Mouse (Mus musculus): Measurements from ENCODE around the gene Card19. TPM values are rescaled to one million over a fixed set of nuclear protein-coding genes. Genes with fewer than 3 reads are reported as not detected.
A peak's percentile ranks its signal among the peaks of the same experiment; 100 is the strongest.

Gene Card19
- total RNA-seq, 2 experiments from 2014 or later, result 8.9 to 15.6 TPM

DNA sequence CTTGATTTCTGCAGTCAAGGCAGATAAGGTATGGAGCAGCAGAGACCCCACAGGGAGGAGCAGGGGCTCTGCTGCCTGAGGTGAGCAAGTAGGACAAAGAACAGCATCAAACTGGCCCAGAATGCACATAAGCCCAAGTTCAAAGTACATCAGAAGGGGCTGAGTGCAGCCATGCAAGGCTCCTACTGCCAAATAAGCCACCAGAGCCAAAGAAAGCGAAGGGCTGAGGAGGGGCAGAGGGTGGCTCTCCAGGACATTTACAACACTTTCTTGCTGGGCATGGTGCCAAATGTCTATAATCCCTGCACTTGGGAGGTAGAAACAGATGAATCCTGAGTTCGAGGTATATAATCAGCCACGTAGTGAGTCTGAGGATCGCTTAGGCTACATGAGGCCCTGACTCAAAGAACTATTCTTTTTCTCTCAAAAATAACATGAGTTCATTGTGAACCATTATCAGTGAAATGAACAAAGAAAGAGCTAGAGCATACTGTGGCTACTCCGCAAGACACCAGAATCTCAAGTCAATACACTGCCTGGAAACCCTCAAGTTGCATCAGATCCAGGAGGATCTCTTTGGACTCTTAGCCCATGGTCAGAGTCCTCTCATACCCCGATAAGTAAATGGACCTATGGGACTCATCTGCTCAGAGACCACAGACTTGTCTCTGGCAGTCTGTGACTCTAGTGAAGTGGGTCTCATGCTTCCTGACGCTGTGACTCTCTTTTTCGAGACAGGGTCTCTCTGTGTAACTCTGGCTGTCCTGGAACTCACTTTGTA is 18.1 kb upstream of the Card19 start:
- DNase-seq (ENCODE audit: low spot score in 2 of 2), result no peak

GRCm38 (mm10) chr13:49225633-49226032 is 9.8 kb upstream of the Card19 start:
- intact Hi-C loops (cut with DNase I), result no loop called here
- no peak for DNase-seq (ENCODE audit: low spot score in 2 of 2)

More for the DNA sequence above, 18.1 kb upstream of the Card19 start:
- intact Hi-C loops (cut with DNase I), result no loop called here

- intact Hi-C loops (cut with DNase I), result no loop called here
- DNase-seq (ENCODE audit: low spot score in 2 of 2), result no peak
Measured at GRCm38 (mm10) chr13:49225159-49225558, 9.3 kb upstream of the Card19 start.

GRCm38 (mm10) chr13:49224729-49225128 is 8.9 kb upstream of the Card19 start:
- intact Hi-C loops (cut with DNase I), result no loop called here
- no peak for DNase-seq (ENCODE audit: low spot score in 2 of 2)

- intact Hi-C loops (cut with DNase I), result no loop called here
Measured at GRCm38 (mm10) chr13:49224314-49224713, 8.5 kb upstream of the Card19 start.

GRCm38 (mm10) chr13:49220912-49221311 is 5.1 kb upstream of the Card19 start:
- no peak for DNase-seq (ENCODE audit: low spot score in 2 of 2)
- intact Hi-C loops (cut with DNase I), result no loop called here

More at GRCm38 (mm10) chr13:49224314-49224713, 8.5 kb upstream of the Card19 start:
- DNase-seq (ENCODE audit: low spot score in 2 of 2), result no peak

DNA sequence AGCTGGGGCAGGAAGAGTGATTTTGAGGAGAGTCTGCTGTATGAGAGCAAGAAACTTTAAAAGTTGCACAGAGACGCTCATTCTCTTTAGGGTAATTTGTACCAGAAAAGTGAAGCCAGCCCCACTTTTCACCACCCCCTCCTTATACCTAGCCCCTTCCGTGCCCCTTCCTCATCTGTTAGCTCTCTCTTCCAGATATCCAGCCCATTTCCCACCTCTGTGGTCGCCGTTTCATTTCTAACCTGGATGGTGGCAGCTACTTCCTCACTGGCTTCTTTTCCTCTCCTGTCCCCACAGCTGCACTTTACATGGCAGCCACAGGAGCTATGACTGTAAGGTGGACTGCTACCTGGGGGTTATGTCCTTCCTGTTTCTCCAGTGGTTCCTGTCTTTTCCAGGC is 3.5 kb upstream of the Card19 start:
- no peak for DNase-seq (ENCODE audit: low spot score in 2 of 2)
- intact Hi-C loops (cut with DNase I), result no loop called here

DNA sequence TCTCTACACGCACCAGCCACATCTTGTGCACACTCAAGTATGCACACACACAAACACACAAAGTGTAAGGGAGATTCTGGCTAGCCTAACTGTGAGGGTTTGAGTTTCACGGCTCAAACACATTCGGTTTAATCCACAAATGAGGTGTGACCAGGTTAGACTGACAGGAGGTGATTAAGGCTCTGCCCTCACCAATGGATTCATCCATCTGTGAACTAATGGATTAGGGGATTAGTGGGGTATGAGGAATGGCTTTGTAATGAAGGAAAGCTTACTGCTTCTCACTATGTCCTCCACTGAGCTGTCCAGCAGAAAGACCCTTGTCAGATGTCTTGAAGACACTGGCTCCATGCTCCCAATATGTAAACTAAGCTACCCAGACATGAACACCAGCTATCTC is 2.8 kb upstream of the Card19 start:
- DNase-seq (ENCODE audit: low spot score in 2 of 2), result no peak
- intact Hi-C loops (cut with DNase I), result no loop called here

GRCm38 (mm10) chr13:49216808-49217561 is 1.1 kb upstream of the Card19 start:
- intact Hi-C loops (cut with DNase I), result no loop called here
- DNase-seq (ENCODE audit: low spot score in 2 of 2), result no peak

DNA sequence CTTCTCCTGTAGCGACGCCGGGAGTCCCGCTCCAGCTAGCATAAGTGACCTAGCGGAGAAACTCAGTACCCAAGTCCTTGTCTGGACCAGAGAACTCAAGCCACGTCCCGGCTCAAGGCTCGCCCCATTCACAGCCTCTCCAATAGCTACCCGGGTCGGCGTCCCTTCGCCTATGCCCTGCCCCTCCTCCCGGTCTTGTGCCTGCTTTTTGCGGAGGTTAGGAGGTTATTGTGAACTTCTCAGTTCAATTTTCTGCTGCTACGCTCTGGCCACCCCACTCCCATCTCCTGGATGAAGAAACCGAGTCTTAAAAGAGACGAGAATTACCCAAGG is 349 bp upstream of the Card19 start:
- DNase-seq (ENCODE audit: low spot score in 2 of 2), result no peak
- intact Hi-C loops (cut with DNase I), result no loop called here

GRCm38 (mm10) chr13:49215128-49215503 is 721 bp downstream of the Card19 start:
- no peak for DNase-seq (ENCODE audit: low spot score in 2 of 2)
- intact Hi-C loops (cut with DNase I), result no loop called here

DNA sequence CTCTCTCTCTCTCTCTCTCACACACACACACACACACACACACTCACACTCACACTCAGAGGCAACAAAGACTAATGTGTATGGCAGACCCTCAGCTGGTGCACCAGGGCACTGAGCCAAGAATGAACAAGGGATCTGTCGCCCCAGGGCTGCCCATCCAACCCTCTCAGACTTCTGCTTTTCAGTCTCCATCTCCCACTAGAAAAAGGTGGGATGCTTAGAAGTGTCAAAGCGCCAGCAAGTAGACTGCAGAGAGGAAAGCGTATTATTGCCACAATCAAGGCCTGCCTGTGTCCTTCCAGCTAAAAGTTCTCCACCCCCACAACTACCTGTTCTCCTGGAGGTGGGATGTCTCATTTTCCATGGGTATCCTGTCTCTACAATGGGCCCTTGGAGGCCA is 1.4 kb downstream of the Card19 start:
- intact Hi-C loops (cut with DNase I), result no loop called here
- no peak for DNase-seq (ENCODE audit: low spot score in 2 of 2)

DNA sequence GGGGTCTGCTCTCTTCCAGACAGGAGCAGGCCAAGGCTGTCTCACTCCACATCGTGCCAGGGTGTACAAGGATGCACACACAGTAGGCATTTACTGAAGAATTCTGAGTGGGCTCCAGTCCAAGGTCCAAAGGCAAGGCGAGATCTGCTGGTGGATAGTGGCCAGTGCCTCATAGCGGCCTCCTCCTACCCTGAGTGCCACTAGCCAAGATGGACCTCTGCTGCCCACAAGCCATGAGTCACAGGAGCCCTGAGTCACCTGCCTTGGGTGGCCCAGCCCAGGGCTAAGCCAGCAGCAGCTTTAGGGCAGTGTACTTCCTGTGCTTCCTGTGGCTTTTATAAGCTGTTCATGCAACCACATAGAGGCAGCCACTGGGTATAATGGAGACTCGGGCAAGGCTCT is 2.3 kb downstream of the Card19 start:
- intact Hi-C loops (cut with DNase I), result no loop called here
- DNase-seq (ENCODE audit: low spot score in 2 of 2), result peak in 1 of 2 experiments; percentile 31

DNA sequence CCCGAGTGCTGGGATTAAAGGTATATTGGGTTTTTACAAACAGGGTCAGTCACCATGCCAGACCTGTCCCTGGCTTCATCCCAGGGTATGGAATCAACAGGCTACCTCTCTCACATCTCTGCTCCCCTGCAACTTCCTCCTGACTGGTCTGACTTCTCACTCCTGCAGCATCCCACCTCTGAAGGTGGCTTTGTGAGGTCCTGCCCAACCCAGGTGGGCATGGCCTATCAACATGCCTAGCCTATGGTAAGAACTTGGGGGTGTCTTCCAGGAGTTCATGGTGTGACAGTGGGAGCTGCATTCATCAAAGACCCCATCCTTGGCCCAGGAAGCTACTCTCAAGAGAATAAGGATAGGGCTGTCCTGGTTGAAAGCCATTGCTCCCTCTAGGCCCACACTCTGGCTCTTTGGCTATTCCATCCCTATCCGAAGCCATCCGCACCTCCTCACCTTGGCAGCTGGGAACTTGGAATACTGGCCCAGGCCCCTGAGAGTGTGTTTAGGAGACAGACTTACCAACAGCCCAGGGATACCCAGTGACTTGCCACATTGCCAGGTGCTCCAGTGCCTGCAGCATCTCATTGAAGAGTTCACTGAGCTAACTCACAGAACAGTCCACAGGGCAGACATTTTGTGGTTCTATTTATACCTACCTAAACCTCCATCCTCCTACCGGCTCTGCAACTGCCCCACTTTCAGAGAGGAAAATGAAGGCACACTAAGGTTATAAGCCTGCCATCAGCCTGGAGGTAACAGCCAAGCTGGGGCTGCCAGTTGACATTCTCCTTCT is 2.9 kb downstream of the Card19 start:
- no peak for DNase-seq (ENCODE audit: low spot score in 2 of 2)
- intact Hi-C loops (cut with DNase I), result no loop called here

DNA sequence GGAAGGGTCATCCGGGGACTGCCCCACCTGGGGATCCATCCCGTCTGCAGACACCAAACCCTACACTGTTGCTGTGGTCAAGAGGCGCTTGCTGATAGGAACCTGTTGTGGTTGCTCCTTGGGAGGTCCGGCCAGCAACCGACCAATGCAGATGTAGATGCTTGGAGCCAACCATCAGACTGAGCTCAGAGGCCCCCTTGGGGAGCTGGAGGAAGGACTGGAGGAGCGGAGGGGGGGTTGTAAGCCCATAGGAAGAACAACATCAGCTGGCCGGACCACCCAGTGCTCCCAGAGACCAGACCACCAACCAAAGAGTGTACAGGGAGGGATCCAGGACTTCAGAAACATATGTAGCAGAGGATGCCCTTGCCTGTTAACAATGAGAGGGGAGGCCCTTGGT is 6.5 kb downstream of the Card19 start:
- DNase-seq (ENCODE audit: low spot score in 2 of 2), result no peak
- intact Hi-C loops (cut with DNase I), result loop anchor here (10.0 kb wide), 1 partner anchor 555 kb away; no protein-coding TSS in a partner anchor

- no peak for DNase-seq (ENCODE audit: low spot score in 2 of 2)
- intact Hi-C loops (cut with DNase I), result loop anchor here (10.0 kb wide), 1 partner anchor 552 kb away; no protein-coding TSS in a partner anchor
Measured at GRCm38 (mm10) chr13:49206341-49206740, 9.5 kb downstream of the Card19 start.

- peak; percentile 84 to 89 for DNase-seq (ENCODE audit: low spot score in 2 of 2)
- intact Hi-C loops (cut with DNase I), result loop anchor here (1.0 to 10.0 kb wide), 2 partner anchors 32 to 551 kb away; no protein-coding TSS in a partner anchor
Measured at GRCm38 (mm10) chr13:49205381-49205998, 10.3 kb downstream of the Card19 start.

DNA sequence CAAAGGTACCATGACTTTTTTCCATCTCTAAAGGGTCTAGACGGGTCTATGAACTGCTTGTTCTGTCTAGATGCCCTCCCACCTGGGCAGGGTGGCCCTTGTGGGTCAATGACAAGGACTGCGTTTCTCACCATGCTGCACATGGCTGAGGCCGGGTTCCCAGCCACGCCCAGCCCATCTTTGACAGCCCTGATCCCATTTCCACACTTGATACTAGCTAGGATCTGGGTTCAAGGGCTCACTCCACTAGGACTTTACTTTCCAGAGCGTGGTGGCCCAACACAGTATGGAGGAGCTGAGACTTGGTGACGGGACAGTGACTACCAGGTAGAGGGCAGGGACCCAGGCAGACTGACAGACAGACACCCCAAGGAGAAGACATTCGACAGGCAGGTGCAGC is 13.3 kb downstream of the Card19 start:
- no peak for DNase-seq (ENCODE audit: low spot score in 2 of 2)
- intact Hi-C loops (cut with DNase I), result loop anchor here (10.0 kb wide), 1 partner anchor 548 kb away; no protein-coding TSS in a partner anchor

DNA sequence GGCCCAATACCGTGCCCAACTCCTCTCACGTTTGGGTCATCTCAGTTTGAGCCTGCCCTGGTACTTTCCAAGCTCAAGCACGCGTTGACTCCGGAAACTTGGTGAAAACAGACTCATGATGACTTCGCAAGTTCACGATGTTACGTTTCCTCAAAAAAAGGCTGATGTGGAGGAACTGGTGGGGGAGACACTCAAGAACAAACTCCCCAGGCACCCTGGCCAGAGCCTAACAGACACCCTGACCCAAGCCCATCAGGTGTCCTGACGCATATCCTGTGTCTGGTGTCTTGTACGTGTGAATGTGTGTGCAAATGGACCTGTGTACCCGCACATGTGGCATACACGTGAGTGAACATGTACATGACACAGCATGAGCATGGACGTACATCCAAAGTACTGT is 15.1 kb downstream of the Card19 start:
- no peak for DNase-seq (ENCODE audit: low spot score in 2 of 2)
- intact Hi-C loops (cut with DNase I), result loop anchor here (10.0 kb wide), 1 partner anchor 546 kb away; no protein-coding TSS in a partner anchor

DNA sequence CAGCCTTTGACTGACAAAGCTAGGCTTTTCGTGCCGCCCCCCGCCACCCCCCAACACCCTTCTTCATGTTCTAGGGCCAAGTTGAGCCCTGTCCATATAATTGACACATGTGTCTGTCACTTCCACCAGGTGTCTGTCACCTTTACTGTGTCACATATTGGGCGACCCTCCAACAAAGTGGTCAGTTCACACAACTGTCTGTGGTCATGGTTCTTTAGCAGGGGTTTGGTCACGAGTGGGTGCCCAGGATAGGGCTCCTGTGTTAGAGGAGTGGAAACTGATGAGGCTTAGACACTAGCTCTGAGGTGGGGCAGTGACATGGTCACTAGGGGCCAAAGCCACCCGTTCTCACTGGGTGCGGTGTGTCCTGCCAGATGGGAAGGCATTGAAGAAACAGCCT is 15.9 kb downstream of the Card19 start:
- intact Hi-C loops (cut with DNase I), result loop anchor here (10.0 kb wide), 1 partner anchor 545 kb away; no protein-coding TSS in a partner anchor
- no peak for DNase-seq (ENCODE audit: low spot score in 2 of 2)

Data from left cerebral cortex, postnatal 25 days (tissue).